Mouse (Mus musculus) ES-E14 (cell line): ENCODE measurements at regions not wholly inside any gene's neighbourhood (a gene's known extent, or its start where the extent isn't known, plus 50 kb on each side); places are given as distances from the start of the nearest gene placed in this dataset.

ENCODE experiments used
- CHD2 ChIP-seq: IDR thresholded peaks from 2 replicates; pipeline ENCODE4 v1.6.1; 2014; ENCODE audit warnings: mild to moderate bottlenecking, low read depth, low read length, inconsistent platforms
- MAFK ChIP-seq: IDR thresholded peaks from 2 replicates; pipeline ENCODE4 v1.6.1; 2014; ENCODE audit warnings: mild to moderate bottlenecking, low read depth, low read length, inconsistent platforms; ENCODE audit not compliant: insufficient read depth
- ZC3H11A ChIP-seq: IDR thresholded peaks from 2 replicates; pipeline ENCODE4 v1.6.1; 2012; ENCODE audit warnings: low read depth, mild to moderate bottlenecking, inconsistent platforms, low read length, borderline replicate concordance
- ZNF384 ChIP-seq: IDR thresholded peaks from 2 replicates; pipeline ENCODE4 v1.6.1; 2012; ENCODE audit warnings: low read depth, low read length, inconsistent platforms

DNA sequence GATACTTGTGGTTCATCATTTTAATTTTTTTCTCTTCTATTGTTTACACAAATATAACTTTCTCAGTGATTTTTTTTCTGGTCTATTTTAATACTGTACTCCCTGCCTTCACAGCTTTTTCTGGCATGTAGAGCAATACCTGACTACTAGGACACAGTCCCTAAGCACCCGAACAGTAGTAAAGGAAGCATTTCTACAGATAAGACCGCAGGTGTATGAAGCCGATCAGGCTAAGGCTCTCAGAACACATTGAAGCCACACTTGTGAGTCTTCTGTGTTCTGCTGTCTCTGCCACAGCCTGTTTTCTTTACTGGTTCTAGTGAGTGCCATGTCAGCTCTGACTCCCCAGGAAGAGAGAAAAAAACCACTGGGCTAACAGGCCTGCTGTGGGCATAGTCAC lies 102.2 kb upstream of the Peli1 start:
- TF ChIP-seq CHD2 (no peak), ZNF384 (no peak), MAFK (no peak), ZC3H11A (no peak)
